Mouse (Mus musculus) heart, adult 9 months (tissue): ENCODE results near the gene Mdh1b.

Experiments
- DNase-seq, 2 experiments: peaks; one replicate each; pipeline ENCODE4 v3.0.0; 2022; ENCODE audit warnings: low spot score in 2 of 2

Gene Mdh1b

DNA sequence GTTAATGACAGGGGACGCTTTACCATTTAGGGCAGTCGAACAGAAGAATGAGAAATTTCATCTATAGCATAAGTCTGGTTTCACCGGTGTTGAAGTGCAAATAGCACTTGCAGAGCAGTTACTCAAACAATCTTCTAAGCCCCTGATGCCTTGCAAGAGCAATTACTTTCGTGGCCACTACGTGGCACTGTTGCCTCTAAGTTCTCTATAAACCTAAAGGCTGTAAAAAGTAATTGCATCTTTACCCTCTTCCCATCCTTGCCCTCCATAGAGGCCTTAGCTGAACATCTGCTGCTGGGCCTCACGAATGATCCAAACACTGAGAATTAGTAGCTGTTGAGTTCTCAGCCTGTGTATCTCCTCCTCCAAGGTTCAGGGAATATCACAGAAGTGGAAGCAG, 72.1 kb downstream of the Mdh1b start:
- DNase-seq: peak in 1 of 2 experiments; percentile 10
